Mouse (Mus musculus): Measurements from ENCODE around the gene Camkk2. TPM values are rescaled to one million over a fixed set of nuclear protein-coding genes. Genes with fewer than 3 reads are reported as not detected.

Gene Camkk2
- polyA plus RNA-seq, 1 experiment from 2014 or later: 28.8 TPM

DNA sequence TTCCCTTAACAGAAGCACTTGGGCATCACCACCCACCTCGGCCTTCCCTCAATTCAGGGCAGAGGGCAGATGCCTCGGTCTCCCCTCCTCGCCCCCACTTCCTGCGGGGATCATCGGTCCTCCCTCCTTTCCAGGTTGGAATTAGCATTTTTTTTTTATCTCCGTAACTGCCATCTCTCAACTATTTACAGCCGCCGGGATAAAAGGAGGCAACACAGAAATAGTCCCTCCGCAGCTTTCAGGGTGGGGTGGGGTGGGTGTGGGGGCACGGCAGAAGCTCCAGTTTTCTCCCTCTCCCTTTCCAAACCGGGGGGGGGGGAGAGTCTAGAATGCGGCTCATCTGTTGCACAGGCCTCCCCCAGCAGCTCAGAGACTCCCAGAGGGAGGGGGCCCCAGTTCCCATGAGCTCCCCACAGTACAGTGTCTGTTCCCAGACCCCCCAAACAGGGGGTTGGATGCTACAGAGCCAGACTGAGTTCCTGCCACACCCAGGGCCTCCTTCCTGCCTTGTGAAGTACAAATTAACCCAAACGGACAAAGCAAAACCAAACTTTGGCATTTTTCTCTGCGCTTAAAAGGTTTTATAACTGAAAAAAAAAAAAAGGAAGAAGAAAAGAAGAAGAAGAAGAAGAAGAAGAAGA, 3.4 kb downstream of the Camkk2 start:
- Histone ChIP-seq H3K4me1 (replicated peaks; ENCODE audit: control insufficient read depth, insufficient read depth, low read length) (0 out of 2 replicates have a peak, but pooled peaks cover 3% of the 10 kb centered on the region), H3K9ac (ENCODE audit: low read depth, low read length) (no peak overlapping the region), H3K27ac (ENCODE audit: low read depth, low read length) (no peak overlapping the region), H3K4me3 (ENCODE audit: low read depth, low read length) (no peak overlapping the region), H3K27me3 (ENCODE audit: control insufficient read depth, insufficient read depth, low read length) (no peaks in the 10 kb centered on the region; the same call in 1 of the 2 replicates), H3K9me3 (ENCODE audit: control insufficient read depth, low read length) (no peaks in the 10 kb centered on the region), H3K4me2 (replicated peaks; ENCODE audit: low read depth, low read length) (no peak overlapping the region), H3K36me3 (ENCODE audit: control insufficient read depth, insufficient read depth, low read length) (no peaks in the 10 kb centered on the region)
- no peak for DNase-seq (ENCODE audit: low spot score)
- ATAC-seq (ENCODE audit: low FRiP score): no peak
- WGBS: 89% methylated on average over 13 of the region's 14 CpGs

GRCm38 (mm10) chr5:122774743-122775611, 4.2 kb downstream of the Camkk2 start:
- Histone ChIP-seq H3K36me3 (ENCODE audit: control insufficient read depth, insufficient read depth, low read length) (no peaks in the 10 kb centered on the region), H3K9ac (ENCODE audit: low read depth, low read length) (no peak overlapping the region), H3K27ac (ENCODE audit: low read depth, low read length) (no peak overlapping the region), H3K4me2 (replicated peaks; ENCODE audit: low read depth, low read length) (no peak overlapping the region), H3K4me3 (ENCODE audit: low read depth, low read length) (no peak overlapping the region), H3K27me3 (ENCODE audit: control insufficient read depth, insufficient read depth, low read length) (no peaks in the 10 kb centered on the region; the same call in 1 of the 2 replicates), H3K9me3 (ENCODE audit: control insufficient read depth, low read length) (no peaks in the 10 kb centered on the region), H3K4me1 (replicated peaks; ENCODE audit: control insufficient read depth, insufficient read depth, low read length) (0 out of 2 replicates have a peak, but pooled peaks cover 3% of the 10 kb centered on the region)
- ATAC-seq (ENCODE audit: low FRiP score): no peak
- no peak for DNase-seq (ENCODE audit: low spot score)
- WGBS: 78% methylated on average over 28 of the region's 28 CpGs

DNA sequence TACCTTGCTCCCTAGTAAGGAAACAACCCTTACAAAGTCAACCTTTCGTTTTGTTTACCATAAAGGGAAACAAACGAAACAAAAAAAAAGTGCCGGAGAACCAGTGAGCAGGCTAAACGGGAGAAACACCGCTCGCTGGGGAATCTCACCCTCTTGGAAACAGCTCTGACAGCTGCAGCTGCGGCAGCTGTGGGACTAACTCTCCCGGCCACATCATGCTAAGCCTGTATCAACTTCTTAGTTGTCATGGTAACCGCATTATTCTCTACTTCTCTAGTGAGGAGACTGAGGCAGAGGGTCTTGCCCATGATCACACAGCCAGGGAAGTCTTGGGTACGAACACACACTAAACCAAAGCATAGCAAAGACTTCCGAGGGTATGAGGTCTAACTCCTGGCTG, 5.5 kb downstream of the Camkk2 start:
- H3K4me2 ChIP-seq (replicated peaks; ENCODE audit: low read depth, low read length): no peak overlapping the region
- H3K27me3 ChIP-seq (ENCODE audit: control insufficient read depth, insufficient read depth, low read length): no peaks in the 10 kb centered on the region; the same call in 1 of the 2 replicates
- no peak overlapping the region for H3K27ac ChIP-seq (ENCODE audit: low read depth, low read length)
- no peak for DNase-seq (ENCODE audit: low spot score)
- no peak overlapping the region for H3K4me3 ChIP-seq (ENCODE audit: low read depth, low read length)
- no peaks in the 10 kb centered on the region for H3K36me3 ChIP-seq (ENCODE audit: control insufficient read depth, insufficient read depth, low read length)
- no peaks in the 10 kb centered on the region for H3K4me1 ChIP-seq (replicated peaks; ENCODE audit: control insufficient read depth, insufficient read depth, low read length)
- WGBS: 90% methylated on average over 11 of the region's 11 CpGs
- no peaks in the 10 kb centered on the region for H3K9me3 ChIP-seq (ENCODE audit: control insufficient read depth, low read length)
- H3K9ac ChIP-seq (ENCODE audit: low read depth, low read length): no peak overlapping the region
- no peak for ATAC-seq (ENCODE audit: low FRiP score)

DNA sequence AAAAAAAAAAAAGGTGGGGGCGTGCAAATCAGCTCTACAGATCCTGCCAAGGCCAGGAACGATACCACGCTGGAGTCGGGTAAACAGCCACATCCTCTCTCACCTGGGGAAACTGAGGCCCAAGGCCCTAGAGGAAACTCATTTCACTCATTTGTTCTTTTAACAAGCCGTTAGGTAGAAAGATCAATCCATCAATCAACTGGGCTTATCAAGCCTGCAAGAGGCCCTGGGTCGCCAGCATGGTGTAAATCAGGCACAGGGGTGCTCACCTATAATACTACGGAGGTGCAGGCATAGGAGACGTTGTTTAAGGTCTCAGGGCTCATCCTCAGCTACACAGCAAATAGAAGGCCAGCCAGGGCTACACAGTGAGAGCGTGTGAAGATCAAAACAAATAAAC, 7.8 kb downstream of the Camkk2 start:
- no peak for ATAC-seq (ENCODE audit: low FRiP score)
- H3K9me3 ChIP-seq (ENCODE audit: control insufficient read depth, low read length): no peaks in the 10 kb centered on the region
- H3K4me3 ChIP-seq (ENCODE audit: low read depth, low read length): no peak overlapping the region
- WGBS: 92% methylated on average over 9 of the region's 9 CpGs
- no peaks in the 10 kb centered on the region for H3K4me1 ChIP-seq (replicated peaks; ENCODE audit: control insufficient read depth, insufficient read depth, low read length)
- no peak overlapping the region for H3K9ac ChIP-seq (ENCODE audit: low read depth, low read length)
- H3K27me3 ChIP-seq (ENCODE audit: control insufficient read depth, insufficient read depth, low read length): no peaks in the 10 kb centered on the region
- H3K4me2 ChIP-seq (replicated peaks; ENCODE audit: low read depth, low read length): no peak overlapping the region
- H3K36me3 ChIP-seq (ENCODE audit: control insufficient read depth, insufficient read depth, low read length): no peaks in the 10 kb centered on the region
- no peak for DNase-seq (ENCODE audit: low spot score)
- no peak overlapping the region for H3K27ac ChIP-seq (ENCODE audit: low read depth, low read length)

- Histone ChIP-seq H3K36me3 (ENCODE audit: control insufficient read depth, insufficient read depth, low read length) (no peaks in the 10 kb centered on the region), H3K4me1 (replicated peaks; ENCODE audit: control insufficient read depth, insufficient read depth, low read length) (no peaks in the 10 kb centered on the region), H3K4me3 (ENCODE audit: low read depth, low read length) (no peak overlapping the region), H3K27ac (ENCODE audit: low read depth, low read length) (no peak overlapping the region), H3K9me3 (ENCODE audit: control insufficient read depth, low read length) (no peaks in the 10 kb centered on the region), H3K9ac (ENCODE audit: low read depth, low read length) (no peak overlapping the region), H3K27me3 (ENCODE audit: control insufficient read depth, insufficient read depth, low read length) (no peaks in the 10 kb centered on the region), H3K4me2 (replicated peaks; ENCODE audit: low read depth, low read length) (no peak overlapping the region)
- 80% methylated on average over 9 of the region's 10 CpGs for WGBS
- ATAC-seq (ENCODE audit: low FRiP score): no peak
- no peak for DNase-seq (ENCODE audit: low spot score)
These were observed 8.4 kb downstream of the Camkk2 start for GRCm38 (mm10) chr5:122770806-122771261.

DNA sequence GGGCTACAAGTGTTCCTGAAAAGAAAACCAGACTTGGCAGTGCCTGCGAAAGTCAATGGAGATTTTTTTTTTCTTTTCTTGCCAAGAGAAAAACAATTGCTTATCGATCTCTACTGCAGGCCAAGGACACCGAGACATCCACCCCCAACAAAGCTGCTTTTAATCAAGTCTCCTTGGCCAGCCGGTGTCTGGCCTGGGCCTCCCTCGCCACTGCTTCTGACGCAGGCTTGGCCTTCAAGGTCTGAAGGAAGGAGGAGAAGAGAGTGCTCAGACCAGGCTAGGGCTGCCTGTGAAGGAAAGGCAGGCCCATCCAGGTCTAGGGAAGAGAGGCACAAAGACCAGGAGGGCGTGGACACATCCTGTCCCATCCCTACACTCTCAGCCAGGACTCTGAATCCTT, 8.9 kb downstream of the Camkk2 start:
- H3K4me3 ChIP-seq (ENCODE audit: low read depth, low read length): no peak overlapping the region
- no peaks in the 10 kb centered on the region for H3K4me1 ChIP-seq (replicated peaks; ENCODE audit: control insufficient read depth, insufficient read depth, low read length)
- 83% methylated on average over 7 of the region's 7 CpGs for WGBS
- H3K27me3 ChIP-seq (ENCODE audit: control insufficient read depth, insufficient read depth, low read length): no peaks in the 10 kb centered on the region
- H3K9ac ChIP-seq (ENCODE audit: low read depth, low read length): no peak overlapping the region
- H3K36me3 ChIP-seq (ENCODE audit: control insufficient read depth, insufficient read depth, low read length): no peaks in the 10 kb centered on the region
- H3K4me2 ChIP-seq (replicated peaks; ENCODE audit: low read depth, low read length): no peak overlapping the region
- DNase-seq (ENCODE audit: low spot score): no peak
- no peaks in the 10 kb centered on the region for H3K9me3 ChIP-seq (ENCODE audit: control insufficient read depth, low read length)
- no peak overlapping the region for H3K27ac ChIP-seq (ENCODE audit: low read depth, low read length)
- ATAC-seq (ENCODE audit: low FRiP score): no peak

DNA sequence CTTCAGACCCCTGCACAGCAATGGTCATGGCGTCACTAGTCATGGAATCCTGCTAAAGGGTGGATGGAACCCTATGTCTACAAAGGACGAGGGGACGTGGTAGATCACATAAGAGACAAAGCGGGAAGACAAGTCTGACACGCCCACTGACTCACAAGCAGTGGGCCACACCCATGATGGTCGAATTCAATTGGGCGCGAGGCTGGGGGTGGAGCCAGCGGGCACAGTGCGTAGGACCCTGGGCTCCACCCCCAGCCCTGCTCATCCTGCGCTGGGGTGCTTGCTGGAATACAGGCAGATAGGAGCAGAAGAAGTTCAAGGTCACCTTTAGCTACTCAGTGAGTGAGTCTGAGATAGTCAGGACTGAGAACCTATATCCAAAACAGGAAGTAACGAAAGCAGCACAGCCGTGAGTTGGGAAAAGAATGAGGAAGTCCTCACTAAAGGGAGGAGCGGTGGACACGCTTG, 10.1 kb downstream of the Camkk2 start:
- no peak overlapping the region for H3K27ac ChIP-seq (ENCODE audit: low read depth, low read length)
- no peak overlapping the region for H3K4me3 ChIP-seq (ENCODE audit: low read depth, low read length)
- H3K4me2 ChIP-seq (replicated peaks; ENCODE audit: low read depth, low read length): no peak overlapping the region
- 88% methylated on average over 15 of the region's 15 CpGs for WGBS
- no peaks in the 10 kb centered on the region for H3K9me3 ChIP-seq (ENCODE audit: control insufficient read depth, low read length)
- DNase-seq (ENCODE audit: low spot score): no peak
- H3K36me3 ChIP-seq (ENCODE audit: control insufficient read depth, insufficient read depth, low read length): no peaks in the 10 kb centered on the region
- no peak for ATAC-seq (ENCODE audit: low FRiP score)
- H3K27me3 ChIP-seq (ENCODE audit: control insufficient read depth, insufficient read depth, low read length): no peaks in the 10 kb centered on the region
- H3K9ac ChIP-seq (ENCODE audit: low read depth, low read length): no peak overlapping the region
- no peaks in the 10 kb centered on the region for H3K4me1 ChIP-seq (replicated peaks; ENCODE audit: control insufficient read depth, insufficient read depth, low read length)

DNA sequence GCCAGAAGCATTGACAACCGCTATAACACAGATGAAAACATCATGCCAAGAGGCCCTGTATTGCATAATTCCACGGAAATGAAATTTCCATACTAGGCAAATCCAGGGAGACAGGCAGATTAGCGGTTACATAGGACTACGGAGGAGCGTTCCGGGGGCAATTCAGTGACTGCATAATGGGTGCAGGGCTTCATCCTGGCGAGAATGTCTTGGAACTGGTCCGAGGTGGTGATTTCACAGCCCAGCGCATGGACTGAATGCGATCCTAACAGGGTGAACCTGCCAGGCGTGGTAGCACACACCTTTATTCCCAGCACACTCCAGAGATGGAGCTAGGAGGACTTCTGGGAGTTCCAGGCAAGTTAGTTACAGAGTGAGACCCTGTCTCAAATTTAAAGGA, 11.9 kb downstream of the Camkk2 start:
- Histone ChIP-seq H3K27me3 (ENCODE audit: control insufficient read depth, insufficient read depth, low read length) (no peaks in the 10 kb centered on the region), H3K9ac (ENCODE audit: low read depth, low read length) (no peak overlapping the region), H3K4me1 (replicated peaks; ENCODE audit: control insufficient read depth, insufficient read depth, low read length) (no peaks in the 10 kb centered on the region), H3K4me3 (ENCODE audit: low read depth, low read length) (no peak overlapping the region), H3K36me3 (ENCODE audit: control insufficient read depth, insufficient read depth, low read length) (no peaks in the 10 kb centered on the region), H3K9me3 (ENCODE audit: control insufficient read depth, low read length) (no peaks in the 10 kb centered on the region), H3K27ac (ENCODE audit: low read depth, low read length) (no peak overlapping the region), H3K4me2 (replicated peaks; ENCODE audit: low read depth, low read length) (no peak overlapping the region)
- DNase-seq (ENCODE audit: low spot score): no peak
- no peak for ATAC-seq (ENCODE audit: low FRiP score)
- WGBS: 93% methylated on average over 11 of the region's 11 CpGs

All from hindbrain, embryonic 11.5 days (tissue).